Mouse (Mus musculus) urinary bladder, postnatal 0 days (tissue): ENCODE data around the gene P3h1. TPM values are rescaled to one million over a fixed set of nuclear protein-coding genes. Genes with fewer than 3 reads are reported as not detected.

ENCODE experiments used
- polyA plus RNA-seq: library from polyadenylated mRNA; unstranded; fragments of >200 nt; fragmentation: Nextera tagmentation; extraction: Ambion mirVana; gene quantifications from 2 replicates; pipeline ENCODE4 v1.2.1, GENCODE M21; 2015

The P3h1 gene
- polyA plus RNA-seq = 28.1 and 33.4 TPM in 2 replicates

GRCm38 (mm10) chr4:119232410-119233255 is at the start of gene P3h1, which contains the start of gene AU022252:
TSS of gene P3h1 (plus strand) at chr4:119232915.
TSS of gene AU022252 (minus strand) at chr4:119232712.

GRCm38 (mm10) chr4:119189864-119190263 is 42.9 kb upstream of the P3h1 start, which contains the start of gene Ermap:
TSS of gene Ermap (minus strand) at chr4:119190011.

GRCm38 (mm10) chr4:119194909-119195581 is 37.7 kb upstream of the P3h1 start, which contains the start of gene Svbp:
TSS of gene Svbp (plus strand) at chr4:119195306.

GRCm38 (mm10) chr4:119218169-119218568 is 14.5 kb upstream of the P3h1 start, which contains the start of gene Tmem269:
TSS of gene Tmem269 (minus strand) at chr4:119218217.

GRCm38 (mm10) chr4:119255351-119255750 is 22.6 kb downstream of the P3h1 start, which contains the start of gene Cldn19:
TSS of gene Cldn19 (plus strand) at chr4:119255414.

GRCm38 (mm10) chr4:119294415-119295133 is 61.9 kb downstream of the P3h1 start, which contains the start of gene Ybx1:
TSS of gene Ybx1 (minus strand) at chr4:119294604.

Other genes with a start within 250 kb of the P3h1 start
- gene Slc2a1, start 124.2 kb upstream of the P3h1 start, polyA plus RNA-seq = 62.8 and 74.3 TPM in 2 replicates
- 3.7 and 3.8 TPM in 2 replicates for gene Zfp691, start 58.7 kb upstream of the P3h1 start, polyA plus RNA-seq
- 0.35 and 0.92 TPM in 2 replicates for gene Ermap, start 42.9 kb upstream of the P3h1 start, polyA plus RNA-seq
- 117 and 125 TPM in 2 replicates for gene Svbp, start 37.6 kb upstream of the P3h1 start, polyA plus RNA-seq
- 0.10 TPM in 1 of 2 replicates, not detected in the other for gene Tmem269, start 14.7 kb upstream of the P3h1 start, polyA plus RNA-seq
- 16.0 and 19.9 TPM in 2 replicates for gene AU022252, start 203 bp upstream of the P3h1 start, polyA plus RNA-seq
- not detected in 2 replicates for gene Cldn19, start 22.5 kb downstream of the P3h1 start, polyA plus RNA-seq
- 336 and 370 TPM in 2 replicates for gene Ybx1, start 61.7 kb downstream of the P3h1 start, polyA plus RNA-seq
- 30.0 and 36.2 TPM in 2 replicates for gene Ppih, start 87.6 kb downstream of the P3h1 start, polyA plus RNA-seq
- 0.59 and 1.2 TPM in 2 replicates for gene Ccdc30, start 182.6 kb downstream of the P3h1 start, polyA plus RNA-seq
- gene Ppcs, start 189.5 kb downstream of the P3h1 start, polyA plus RNA-seq = 32.6 and 34.9 TPM in 2 replicates
- 0.30 and 0.36 TPM in 2 replicates for gene Zmynd12, start 189.9 kb downstream of the P3h1 start, polyA plus RNA-seq